Mouse (Mus musculus) cerebellum, adult 2 months (tissue): ENCODE measurements around the gene Lrrc74a. TPM values are rescaled to one million over a fixed set of nuclear protein-coding genes. Genes with fewer than 3 reads are reported as not detected.

Experiments used
- DNase-seq, 2 experiments: peaks; one replicate each; pipeline ENCODE4 v3.0.0; 2021
- H3K27ac ChIP-seq: fragments of 200-500 bp; 2 replicates; pipeline ENCODE4 v1.5.1; 2012; ENCODE audit warnings: low read length, control low read depth, inconsistent platforms; ENCODE audit not compliant: insufficient read depth
- H3K27me3 ChIP-seq: fragments of 200-500 bp; 2 replicates; pipeline ENCODE4 v1.6.1; 2012; ENCODE audit warnings: inconsistent platforms, mild to moderate bottlenecking, low read length, moderate library complexity; ENCODE audit not compliant: control insufficient read depth, insufficient read depth
- H3K4me1 ChIP-seq: fragments of 200-500 bp; 2 replicates; pipeline ENCODE4 v1.6.1; 2011; ENCODE audit warnings: low read length; ENCODE audit not compliant: control insufficient read depth, insufficient read depth
- H3K4me3 ChIP-seq: fragments of 200-500 bp; replicated peaks from 2 replicates; pipeline ENCODE3; 2011; ENCODE audit warnings: mild to moderate bottlenecking, low read depth, low read length, control low read depth; ENCODE audit not compliant: insufficient read depth
- CTCF ChIP-seq: fragments of 200-500 bp; IDR thresholded peaks from 2 replicates; pipeline ENCODE4 v1.5.1; 2011; ENCODE audit warnings: low read depth, mild to moderate bottlenecking, control low read depth, low read length, moderate library complexity, borderline replicate concordance; ENCODE audit not compliant: insufficient read depth
- POLR2A ChIP-seq: fragments of 200-500 bp; IDR thresholded peaks from 2 replicates; pipeline ENCODE4 v1.6.1; 2011; ENCODE audit warnings: low read length, control low read depth, borderline replicate concordance; ENCODE audit not compliant: insufficient read depth
- WGBS: fragments of 180-500 bp; shearing (Covaris S2); methylation state at CpG from one replicate; pipeline ENCODE4 v1.1.7; 2018; 5-methylcytosine and 5-hydroxymethylcytosine counted together
- polyA plus RNA-seq: library from polyadenylated mRNA; depleted of rRNA; stranded (reverse); fragments of >200 nt; gene quantifications from 2 replicates; pipeline ENCODE4 v1.2.3, GENCODE M21; 2012

Gene Lrrc74a
- polyA plus RNA-seq, 1 experiment = not detected

GRCm38 (mm10) chr12:86701491-86701890, 32.7 kb upstream of the Lrrc74a start:
- Histone ChIP-seq H3K4me1 (peaks cover 40% of the 10 kb centered on the region), H3K27me3 (no peaks in the 10 kb centered on the region), H3K27ac (peak overlapping the region; percentile 96), H3K4me3 (no peak overlapping the region)
- no peak for TF ChIP-seq CTCF
- no peak for TF ChIP-seq POLR2A
- WGBS = 38% methylated on average over 4 of the region's 4 CpGs
- DNase-seq = peak; percentile 62 to 75

GRCm38 (mm10) chr12:86702690-86703089, 31.5 kb upstream of the Lrrc74a start:
- H3K4me1 ChIP-seq = peaks cover 40% of the 10 kb centered on the region
- peak in 1 of 2 experiments; percentile 20 for DNase-seq
- H3K4me3 ChIP-seq = no peak overlapping the region
- H3K27ac ChIP-seq = no peak overlapping the region
- 80% methylated on average over 3 of the region's 3 CpGs for WGBS
- no peaks in the 10 kb centered on the region for H3K27me3 ChIP-seq
- no peak for TF ChIP-seq POLR2A

GRCm38 (mm10) chr12:86705843-86706242, 28.3 kb upstream of the Lrrc74a start:
- peaks cover 20% of the 10 kb centered on the region for H3K4me1 ChIP-seq
- H3K4me3 ChIP-seq = no peak overlapping the region
- H3K27me3 ChIP-seq = no peaks in the 10 kb centered on the region
- no peak overlapping the region for H3K27ac ChIP-seq
- 88% methylated on average over 5 of the region's 5 CpGs for WGBS
- TF ChIP-seq POLR2A (no peak), CTCF (no peak)
- DNase-seq = no peak

GRCm38 (mm10) chr12:86714026-86714425, 20.1 kb upstream of the Lrrc74a start:
- peak; percentile 45; the same call in 1 of the 2 replicates for TF ChIP-seq CTCF
- TF ChIP-seq POLR2A = no peak
- Histone ChIP-seq H3K27ac (no peak overlapping the region), H3K27me3 (no peaks in the 10 kb centered on the region), H3K4me3 (no peak overlapping the region), H3K4me1 (peaks cover 6% of the 10 kb centered on the region; the same call in 1 of the 2 replicates)
- 59% methylated on average over 5 of the region's 5 CpGs for WGBS
- DNase-seq = no peak

GRCm38 (mm10) chr12:86715401-86715800, 18.8 kb upstream of the Lrrc74a start:
- Histone ChIP-seq H3K4me1 (peaks cover 13% of the 10 kb centered on the region), H3K4me3 (no peak overlapping the region), H3K27ac (no peak overlapping the region), H3K27me3 (no peaks in the 10 kb centered on the region)
- DNase-seq = peak; percentile 79 to 87
- no peak for TF ChIP-seq POLR2A
- TF ChIP-seq CTCF = peak; percentile 88
- WGBS = 47% methylated on average over 5 of the region's 5 CpGs

- DNase-seq = no peak
- H3K4me1 ChIP-seq = peaks cover 18% of the 10 kb centered on the region
- no peak for TF ChIP-seq CTCF
- no peak for TF ChIP-seq POLR2A
- no peaks in the 10 kb centered on the region for H3K27me3 ChIP-seq
- 89% methylated on average over 11 of the region's 11 CpGs for WGBS
- no peak overlapping the region for H3K27ac ChIP-seq
- H3K4me3 ChIP-seq = no peak overlapping the region
Measured at GRCm38 (mm10) chr12:86716962-86717361, 17.2 kb upstream of the Lrrc74a start.

- TF ChIP-seq CTCF (no peak), POLR2A (no peak)
- DNase-seq = peak; percentile 66 to 79
- peaks cover 20% of the 10 kb centered on the region for H3K4me1 ChIP-seq
- 29% methylated on average over 18 of the region's 18 CpGs for WGBS
- no peak overlapping the region for H3K4me3 ChIP-seq
- H3K27me3 ChIP-seq = no peaks in the 10 kb centered on the region
- H3K27ac ChIP-seq = peak overlapping the region; percentile 11
Measured at GRCm38 (mm10) chr12:86719961-86720639, 14.1 kb upstream of the Lrrc74a start.

GRCm38 (mm10) chr12:86721453-86721852, 12.7 kb upstream of the Lrrc74a start:
- no peak for DNase-seq
- Histone ChIP-seq H3K27ac (no peak overlapping the region), H3K27me3 (no peaks in the 10 kb centered on the region), H3K4me1 (peaks cover 16% of the 10 kb centered on the region), H3K4me3 (no peak overlapping the region)
- 64% methylated on average over 5 of the region's 5 CpGs for WGBS
- TF ChIP-seq CTCF (no peak), POLR2A (no peak)
